Mouse (Mus musculus) cerebellum, adult 9-10 months (tissue): ENCODE data around the gene Rbm5.

Experiments
- DNase-seq: peaks from one replicate; pipeline ENCODE4 v3.0.0; 2022

Rbm5 gene

DNA sequence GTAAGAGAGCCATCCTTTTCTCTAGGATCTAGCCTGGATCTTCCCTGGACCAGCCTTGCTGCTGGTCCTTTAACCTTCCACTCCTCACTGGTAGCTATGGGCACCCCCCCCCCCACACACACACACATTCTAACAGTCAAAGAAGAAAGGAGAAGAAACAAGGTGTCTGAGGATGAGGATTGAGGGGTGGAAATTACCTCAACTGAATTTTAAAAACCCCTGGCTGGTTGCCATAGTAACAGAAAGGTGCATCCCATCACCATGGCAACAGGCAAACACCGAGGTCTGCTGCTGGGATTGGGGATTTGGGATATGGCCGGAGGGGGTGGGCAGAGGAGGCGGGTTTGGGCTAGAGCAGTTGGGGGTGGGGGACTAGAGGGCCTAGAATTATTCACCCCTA, 41.1 kb downstream of the Rbm5 start:
- DNase-seq = no peak

DNA sequence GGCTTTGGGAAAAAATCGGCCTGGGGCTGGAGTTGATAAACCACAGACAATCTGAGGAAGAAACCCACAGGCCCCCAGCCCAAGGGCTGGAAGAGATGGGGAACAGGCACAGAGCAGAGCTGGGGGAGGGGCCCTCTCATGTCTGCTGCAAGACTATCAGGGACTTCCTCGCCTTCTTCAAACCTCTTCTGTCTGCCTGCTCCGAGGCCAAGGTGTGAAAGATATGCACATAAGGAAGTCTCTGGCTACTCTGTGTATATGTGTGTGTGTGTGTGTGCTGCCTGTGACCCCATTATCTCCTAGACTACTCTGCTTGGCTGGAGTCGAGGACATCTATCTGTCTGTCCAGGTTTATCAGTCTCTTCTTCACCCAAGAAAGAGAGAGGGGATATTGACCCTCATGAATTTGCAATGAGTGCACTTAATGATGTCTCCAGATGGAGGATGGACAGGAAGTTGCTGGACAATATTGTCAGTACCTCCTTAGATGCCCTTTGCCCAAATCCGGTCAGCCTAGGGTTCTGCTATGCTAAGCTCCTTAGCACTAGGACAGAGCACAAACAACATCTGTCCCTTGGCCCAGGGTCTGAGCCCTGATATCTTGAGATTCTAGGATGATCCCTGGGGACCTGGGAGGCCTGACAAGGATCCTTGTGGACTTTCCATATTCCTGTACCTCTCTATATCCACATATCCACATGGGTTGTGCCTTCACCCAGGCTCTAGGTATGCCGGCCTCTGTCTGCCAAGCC, 41.7 kb downstream of the Rbm5 start:
- DNase-seq = no peak

DNA sequence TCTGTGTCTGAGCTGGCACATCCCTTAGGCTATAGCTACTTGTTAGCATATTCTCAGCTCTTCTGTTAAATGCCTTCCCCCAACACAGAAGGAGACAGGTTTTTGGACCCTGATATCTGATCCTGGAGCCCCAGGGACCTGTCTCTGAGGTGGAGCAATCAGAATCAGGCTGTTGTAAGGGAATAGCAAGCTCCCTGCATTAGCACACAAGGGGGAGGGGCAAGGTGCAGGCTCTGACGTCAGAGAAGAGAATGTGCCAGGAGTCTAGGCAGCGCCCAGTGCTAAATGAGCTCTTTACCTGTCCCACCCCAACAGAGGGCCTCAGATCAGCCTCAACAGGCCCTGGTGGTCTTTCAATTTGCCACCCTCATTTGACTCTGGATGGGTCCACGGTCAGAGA, 43.8 kb downstream of the Rbm5 start:
- no peak for DNase-seq

DNA sequence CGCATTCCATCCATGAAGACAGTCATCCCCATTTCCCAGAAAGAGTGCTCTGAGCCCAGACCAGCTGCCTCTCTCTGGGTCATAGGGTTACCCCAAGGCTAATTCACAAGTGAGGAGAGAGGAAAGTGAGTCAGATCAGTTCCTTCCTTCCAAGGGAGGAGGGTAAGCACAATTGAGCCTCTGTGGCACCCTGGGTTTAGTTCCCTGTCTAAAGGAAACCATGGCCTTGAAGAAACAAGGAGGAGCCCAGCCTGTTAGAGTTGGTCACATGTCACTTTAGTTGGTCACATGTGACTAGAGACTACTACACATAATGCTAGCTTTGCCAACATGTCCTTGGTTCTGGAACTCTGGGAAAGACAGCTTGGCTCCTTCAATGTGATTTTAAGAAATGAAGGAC, 46.0 kb downstream of the Rbm5 start:
- no peak for DNase-seq

DNA sequence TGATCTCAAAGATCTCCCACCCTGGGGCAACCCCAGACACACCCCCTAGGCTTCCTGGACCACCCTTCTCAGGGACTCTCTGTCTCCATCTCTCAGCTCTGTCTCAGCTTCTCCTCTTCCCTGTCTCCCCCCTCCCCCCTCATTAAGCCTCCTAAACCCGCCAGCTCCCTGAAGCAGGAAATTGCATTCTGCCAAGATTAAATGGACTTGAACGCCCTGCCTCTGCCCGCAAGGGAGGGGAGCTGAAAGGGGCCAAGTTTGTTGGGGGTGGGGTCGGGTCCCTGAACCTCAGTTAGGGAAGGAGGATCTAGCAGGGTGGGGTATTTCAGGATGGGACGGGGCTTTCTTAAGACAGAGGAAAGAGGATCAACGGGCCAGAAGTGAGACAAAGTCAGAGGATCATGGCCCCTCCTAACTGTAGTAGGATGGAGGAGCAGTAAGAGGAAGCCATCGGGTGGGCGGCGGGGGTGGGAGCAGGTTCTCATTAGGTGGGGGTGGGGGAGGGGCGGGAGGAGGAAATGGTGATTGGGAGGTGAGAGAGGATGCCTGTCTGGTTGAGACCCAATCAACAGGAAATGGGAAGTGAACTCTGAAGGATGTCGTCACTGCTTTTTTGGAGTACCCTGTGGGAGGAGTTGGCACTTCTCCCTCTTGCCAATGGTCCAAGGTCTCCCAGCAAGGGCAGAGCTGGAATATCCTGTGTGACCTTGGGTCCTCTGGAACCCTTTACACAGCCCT, 46.8 kb downstream of the Rbm5 start:
- no peak for DNase-seq

DNA sequence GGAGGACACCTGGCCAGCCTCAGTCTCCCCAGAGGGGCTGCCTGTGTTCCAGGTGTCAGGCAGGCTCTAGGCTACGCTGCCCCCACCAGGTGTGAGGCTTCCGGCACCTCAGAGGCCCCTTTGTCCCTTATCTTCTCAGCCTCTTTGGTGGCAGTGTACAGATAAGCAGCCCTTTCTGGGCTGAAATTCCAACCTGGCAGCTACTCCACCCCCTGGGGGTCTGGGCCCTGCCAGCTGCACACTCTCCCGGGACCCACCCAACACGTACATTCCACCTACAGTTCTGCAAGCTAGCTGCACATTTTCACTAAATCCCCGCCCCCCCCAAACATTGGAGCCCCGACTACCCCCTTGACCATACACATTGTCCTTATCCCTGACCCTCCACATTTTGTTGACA, 47.5 kb downstream of the Rbm5 start:
- DNase-seq = no peak

DNA sequence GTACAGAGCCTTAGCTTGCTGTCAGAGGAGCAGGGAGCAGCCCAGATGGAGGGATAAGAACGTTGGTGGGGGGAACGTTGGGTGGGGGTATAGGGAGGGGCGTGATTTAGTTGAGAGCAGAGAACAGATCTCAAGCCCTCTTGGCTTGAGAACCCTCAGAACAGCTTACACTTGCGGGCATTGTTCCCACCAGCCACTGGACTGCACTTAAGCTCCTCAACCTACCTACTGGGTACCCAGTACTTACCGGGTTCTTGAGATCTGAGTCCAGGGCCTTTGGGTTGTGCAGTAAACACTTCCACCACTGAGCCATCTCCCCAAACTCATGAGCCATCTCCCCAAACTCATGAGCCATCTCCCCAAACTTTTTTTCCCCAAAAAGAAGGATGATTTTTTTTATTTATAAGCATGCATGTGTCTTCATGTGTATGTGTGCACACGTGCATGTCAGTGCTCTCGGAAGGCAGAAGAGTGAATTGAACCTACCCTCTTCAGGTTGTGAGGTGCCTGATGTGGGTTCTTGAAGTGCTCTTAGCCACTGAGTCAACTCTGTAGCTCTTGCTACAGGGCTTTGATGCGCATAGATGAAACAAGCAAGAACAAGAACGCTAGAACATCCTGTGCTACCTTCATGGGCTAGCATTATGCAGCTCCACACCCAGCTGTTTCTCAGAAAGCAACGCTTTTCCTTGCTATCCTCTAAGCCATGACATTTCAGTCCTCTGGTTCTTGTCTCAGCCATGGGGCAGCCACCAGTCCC, 51.8 kb downstream of the Rbm5 start:
- no peak for DNase-seq

DNA sequence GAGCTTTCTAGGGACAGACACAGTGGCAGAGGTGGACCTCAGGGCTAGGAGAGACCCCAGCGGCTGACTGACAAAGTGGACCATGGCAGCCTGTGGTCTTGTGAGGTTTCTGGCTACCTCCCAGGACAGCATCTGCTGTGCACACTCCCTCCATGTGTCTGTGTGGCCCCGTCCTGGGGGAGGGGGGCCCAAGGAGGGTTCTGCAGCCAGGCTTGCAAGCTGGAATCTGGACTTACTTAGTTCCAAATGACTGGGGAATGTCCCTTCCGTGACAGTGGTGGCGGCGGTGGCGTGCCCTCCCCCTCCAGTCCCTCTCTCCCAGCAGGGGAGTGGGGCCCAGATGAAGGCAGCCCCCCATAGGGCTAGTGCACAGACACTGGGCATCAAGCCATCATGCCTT, 53.8 kb downstream of the Rbm5 start:
- no peak for DNase-seq

DNA sequence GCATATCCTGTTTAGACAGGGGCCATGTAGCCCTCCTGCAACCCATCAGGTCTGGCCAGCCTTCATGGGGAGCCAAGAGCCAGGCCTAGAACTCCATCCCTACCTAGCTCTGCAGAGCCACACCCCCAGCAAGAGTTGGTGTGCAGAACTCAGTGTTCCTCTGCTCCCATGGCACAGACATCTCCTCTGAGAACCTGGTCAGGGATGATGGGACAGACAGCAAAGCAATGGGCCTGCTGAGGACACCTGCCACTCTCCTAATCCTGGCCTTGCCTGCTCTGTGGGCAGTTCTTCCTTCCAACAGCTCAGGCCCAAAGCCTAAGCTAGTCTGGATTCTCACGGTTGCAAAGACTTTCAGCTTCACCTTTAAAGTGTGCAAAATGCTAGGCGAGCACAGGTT, 55.2 kb downstream of the Rbm5 start:
- no peak for DNase-seq

DNA sequence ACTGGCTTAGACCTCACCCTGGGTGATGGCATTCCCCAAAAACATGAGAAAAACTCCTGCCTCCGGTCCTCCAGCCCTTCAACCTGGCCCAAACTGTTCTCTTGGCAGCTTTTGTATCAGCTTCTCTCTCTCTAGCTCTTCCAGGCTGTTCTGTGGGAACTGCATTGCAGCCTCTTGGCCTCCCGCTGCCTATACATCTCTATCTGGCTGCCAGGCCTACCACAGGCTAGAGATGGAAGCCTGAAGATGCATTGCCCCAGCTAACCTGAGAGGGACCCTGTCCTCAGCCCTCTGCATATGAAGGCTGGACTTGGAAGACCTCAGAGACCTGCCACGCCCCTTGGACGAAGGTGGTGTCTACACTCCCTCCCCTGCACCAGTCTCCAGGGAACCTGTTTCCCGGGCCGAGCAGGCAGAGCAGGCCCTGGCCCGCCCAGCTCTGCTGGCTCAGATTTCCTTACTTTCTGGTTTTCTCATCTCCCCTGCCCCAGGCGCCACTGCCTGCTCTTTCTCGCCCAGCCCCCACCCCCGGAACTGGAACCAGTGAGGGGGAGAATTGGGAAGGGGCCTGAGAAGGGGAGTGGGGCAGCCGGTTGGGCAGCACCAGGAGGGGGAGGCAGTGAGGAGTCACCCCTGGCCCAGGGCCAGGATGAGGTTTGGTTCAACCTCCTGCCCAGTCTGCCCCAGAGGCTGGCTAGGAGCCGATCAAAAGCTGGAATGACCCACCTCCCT, 56.4 kb downstream of the Rbm5 start:
- DNase-seq = peak; percentile 71

DNA sequence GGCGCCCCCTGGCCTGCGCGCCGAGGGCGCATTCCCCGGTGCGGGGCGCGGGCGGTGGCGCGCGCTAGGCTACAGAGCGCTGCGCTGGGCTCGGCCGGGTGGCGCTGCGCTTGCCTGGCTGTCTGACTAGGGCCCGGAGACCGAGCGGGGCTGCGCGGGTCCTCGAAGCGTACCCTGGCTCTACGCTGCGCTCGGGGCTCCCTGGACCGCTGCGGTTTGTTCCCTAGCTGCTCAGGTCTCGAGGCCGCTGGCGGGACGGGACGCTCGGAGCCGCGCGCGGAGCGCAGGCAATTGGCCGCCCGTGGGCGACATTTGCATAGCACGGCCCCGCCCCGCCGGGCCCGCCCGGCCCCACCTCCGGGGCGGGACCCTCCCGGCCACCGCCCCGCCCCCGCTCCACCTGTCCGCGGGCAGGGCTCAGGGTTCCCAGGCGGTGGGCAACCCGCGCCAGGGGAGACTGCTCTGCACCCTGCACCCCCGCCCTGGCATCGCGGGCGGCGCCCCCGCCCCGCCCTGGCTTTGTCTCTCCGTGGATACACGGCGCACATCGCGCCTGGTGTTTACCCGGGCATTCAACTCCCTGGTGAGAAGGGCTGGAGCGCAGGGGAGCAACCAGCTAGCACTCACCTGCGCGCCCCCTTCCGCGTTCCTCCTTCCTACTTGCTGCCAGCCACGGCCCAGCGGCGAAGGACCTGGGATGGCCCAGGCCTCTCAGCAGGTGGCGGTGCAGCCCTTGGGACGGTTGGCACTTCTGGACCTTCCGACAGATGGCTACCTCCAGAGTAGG, 60.9 kb downstream of the Rbm5 start, which contains the start of gene Sema3f:
TSS of gene Sema3f (minus strand) at position 779 of the 787 bp plus-strand sequence.
- peak; percentile 81 for DNase-seq

DNA sequence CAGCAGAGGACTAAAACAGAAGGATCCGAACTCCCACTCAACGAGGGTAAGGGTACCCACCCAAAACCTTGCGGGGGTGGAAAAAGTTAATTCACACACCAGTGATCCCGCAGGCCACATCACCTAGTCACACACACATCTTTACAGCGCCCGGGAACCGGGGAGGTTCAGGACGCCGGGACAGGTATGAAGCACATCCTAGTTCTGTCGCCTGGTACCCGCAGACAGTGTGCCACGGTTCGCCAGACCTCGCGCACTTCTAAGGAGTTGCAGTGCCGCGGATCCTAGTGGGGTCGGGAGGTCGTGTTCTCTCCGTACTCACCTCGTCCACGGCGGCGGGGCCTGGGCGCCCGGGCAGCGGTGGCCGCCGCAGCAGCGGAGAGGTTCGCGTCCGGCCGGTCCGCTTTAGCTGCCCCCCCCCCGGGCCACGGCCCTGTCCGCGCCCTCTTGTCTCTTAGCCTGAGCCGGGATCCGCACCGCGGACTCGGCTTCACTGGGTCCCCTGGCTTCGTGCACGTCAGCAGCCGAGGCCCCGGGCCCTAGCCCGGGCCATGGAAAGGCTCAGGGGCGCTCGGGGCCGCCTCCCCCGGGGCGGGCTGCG, 61.6 kb downstream of the Rbm5 start:
- DNase-seq = no peak

DNA sequence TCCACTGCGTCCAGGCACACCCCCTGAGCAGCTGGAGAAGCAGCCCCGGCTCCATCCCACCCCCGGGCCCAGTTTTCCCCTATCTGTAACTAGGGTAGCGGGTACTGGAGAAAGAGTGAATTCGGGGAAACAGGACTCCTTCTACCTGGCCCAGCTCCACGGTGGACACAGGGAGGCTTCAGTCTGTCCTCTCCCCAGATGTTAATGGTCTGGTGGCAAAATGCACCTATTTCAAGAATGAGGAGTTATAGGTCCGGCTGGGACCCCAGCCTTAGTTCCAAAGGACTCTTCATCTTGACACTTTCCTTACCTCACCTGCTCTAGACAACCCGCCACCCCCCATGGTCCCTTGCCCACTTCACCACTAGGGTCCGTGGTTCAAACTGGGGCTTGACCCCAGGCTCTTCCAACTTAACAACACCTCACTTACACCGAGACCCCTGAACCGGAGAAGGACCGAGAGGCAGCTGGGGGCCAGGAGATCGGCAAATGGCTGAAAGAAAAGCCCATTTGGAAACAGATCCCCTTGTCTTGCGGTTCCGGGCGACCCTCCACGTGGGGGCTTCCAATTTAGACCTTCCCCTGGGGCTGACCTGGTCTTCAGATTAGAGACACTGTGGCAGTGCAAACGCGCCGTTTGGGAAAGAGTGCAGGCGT, 62.2 kb downstream of the Rbm5 start:
- DNase-seq = no peak

DNA sequence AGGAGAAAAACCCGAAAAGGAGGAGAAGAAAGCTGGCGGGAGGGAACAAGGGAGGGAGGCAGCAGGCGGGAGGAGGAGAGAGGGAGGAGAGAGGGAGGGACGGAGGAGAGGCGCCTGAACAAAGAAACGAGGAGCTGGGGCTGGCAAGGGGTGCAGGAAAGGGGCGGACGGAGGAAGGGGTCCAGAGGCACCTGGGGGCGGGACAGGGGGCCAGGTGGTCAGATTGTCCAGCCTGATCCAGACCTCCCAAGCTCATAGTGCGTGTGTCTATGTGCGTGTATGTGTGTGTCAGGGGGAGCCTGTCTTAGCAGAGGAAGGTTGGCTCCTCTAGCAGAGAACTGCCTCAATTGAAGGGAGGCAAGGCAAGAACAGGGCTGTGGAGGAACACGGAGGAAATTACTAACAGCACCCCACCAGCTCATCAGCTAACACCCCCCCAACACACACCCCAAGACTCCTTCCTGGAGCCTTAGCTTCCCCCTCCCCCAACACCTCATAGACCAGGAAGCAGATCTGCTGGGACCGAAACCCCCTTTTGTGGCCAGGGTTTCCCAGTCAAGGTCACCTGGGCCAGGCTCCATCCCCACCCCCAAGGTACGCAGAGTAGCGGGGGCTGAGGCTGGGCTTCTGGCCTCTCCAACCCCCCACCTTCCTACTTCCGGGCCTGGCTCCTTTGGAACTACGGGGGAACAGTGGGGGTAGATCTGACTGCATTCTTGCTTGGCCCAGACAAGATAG, 62.9 kb downstream of the Rbm5 start:
- DNase-seq = no peak

DNA sequence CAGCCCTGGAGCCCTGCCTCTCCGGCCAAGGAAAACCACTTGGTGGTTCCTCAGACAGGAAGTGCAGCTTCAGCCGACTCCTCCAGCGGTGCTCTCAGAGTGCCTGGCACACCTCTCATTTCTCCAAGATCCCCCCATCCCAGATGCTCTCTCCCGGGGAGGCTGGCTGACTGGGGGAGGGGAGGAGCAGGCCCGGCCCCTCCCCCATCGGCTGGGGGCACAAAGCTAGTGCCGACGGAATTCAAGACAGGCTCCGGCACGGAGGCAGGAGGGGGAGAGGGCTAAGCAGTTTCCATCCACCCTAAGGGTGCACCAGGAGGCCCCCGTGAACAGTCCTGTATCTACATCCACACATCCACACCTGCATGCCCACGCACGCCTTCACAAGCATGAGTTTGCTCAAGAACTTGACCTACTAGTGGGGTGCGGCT, 64.0 kb downstream of the Rbm5 start:
- DNase-seq = no peak

DNA sequence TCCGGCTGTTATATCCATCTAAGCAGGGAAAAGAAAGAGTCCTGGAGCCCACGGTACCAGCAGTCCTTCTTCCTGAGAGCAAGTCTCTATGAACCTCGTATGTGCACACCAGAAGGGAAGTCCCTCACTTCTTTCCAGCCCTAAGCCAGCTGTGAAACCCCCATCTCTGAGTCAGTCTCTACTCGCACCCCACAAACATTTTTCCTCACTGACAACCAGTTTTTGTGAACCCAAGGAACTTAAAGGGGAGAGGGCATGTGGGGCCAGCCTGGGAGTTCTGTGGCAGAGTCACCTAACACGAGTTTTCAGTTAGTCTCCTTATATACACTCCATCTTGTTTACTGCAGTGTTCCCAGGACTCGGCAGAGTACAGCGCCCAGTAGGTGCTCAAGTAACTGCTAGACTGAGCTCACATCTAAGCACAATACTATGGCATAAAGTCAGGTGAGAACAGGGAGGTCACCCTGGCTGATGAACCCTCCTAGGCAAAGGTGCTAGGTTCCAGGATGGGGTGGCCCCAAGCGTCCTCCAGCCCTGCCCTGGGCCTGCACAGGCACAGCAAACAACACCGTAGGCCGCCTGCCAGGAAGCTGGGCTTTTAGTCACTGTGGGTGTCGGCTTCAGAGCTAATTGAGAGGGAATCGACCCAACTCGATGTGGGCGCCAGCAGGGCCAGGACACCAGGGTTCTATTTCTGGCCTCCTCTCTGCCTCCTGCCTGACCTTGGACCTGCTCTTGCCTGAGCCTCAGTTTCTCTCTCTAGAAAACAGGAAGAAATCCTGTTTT, 67.3 kb downstream of the Rbm5 start:
- DNase-seq = no peak

DNA sequence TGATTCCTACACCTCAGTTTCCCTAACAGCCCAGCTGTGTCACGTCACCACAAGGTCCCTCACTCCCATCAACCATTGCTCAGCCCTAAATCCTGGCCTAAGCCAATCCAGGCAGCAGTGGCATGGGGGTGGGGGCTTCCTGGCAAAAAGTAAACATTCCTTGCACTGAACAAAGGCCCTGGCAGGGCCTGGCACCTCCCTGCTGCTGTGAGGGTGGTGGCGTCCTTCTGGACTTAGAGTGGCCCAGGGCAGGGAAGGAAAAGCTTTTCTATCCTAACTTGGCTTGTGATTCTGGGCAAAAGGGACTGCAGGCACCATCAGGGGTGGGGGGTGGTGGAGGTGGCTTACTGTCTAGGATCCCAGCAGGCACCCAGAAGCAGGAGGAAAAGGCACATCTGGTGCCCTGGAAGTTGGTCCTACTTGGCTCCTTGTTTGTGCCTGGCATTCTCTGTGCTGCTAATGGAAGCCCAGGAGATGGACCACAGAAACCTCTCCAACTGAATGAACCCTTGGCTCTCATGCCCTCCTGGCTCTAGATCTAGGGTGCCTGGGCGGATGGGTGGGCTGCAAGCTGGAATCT, 68.1 kb downstream of the Rbm5 start:
- DNase-seq = no peak

DNA sequence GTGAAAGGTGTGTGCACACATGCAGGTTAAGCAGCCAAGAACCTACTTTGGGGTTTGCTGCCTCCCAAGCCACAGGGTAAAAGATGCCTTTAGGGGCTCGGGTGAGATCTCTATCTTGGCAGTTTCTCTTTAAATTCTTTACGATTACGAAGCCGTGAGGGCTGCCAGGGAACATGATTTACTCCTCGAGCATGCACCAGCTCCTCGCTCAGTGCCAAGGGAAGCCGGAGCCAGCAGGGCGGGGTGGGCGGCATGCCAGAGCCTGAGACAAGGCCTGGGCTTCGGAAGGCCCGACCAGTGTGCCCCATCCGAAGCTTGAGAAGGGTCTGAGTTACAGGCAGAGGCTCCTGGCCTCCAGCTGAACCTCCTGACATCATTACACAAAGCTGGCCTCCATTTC, 69.2 kb downstream of the Rbm5 start:
- DNase-seq = peak; percentile 88

DNA sequence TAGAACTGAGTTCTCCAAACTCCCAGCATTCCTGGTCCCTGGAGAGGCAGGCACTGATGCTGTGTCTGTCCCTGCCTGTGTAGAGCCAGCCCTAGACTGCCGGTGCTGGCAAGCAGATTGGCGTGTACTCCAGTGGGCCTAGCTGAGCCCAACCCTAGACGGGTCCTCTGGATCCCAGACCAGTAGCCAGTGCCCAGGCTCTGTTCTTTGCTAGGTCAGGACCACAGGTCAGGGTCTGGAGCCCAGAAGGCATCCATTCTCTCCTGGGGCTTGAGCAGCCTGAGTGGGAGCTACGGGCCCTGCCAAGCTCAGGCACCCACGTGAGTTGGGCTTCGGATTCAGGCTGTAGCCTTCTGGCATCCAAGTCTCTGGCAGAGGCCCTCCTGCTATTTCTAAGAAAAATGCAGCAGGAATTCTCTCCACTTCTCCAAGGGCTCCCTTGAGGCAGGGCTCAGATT, 70.7 kb downstream of the Rbm5 start:
- no peak for DNase-seq
